Mouse (Mus musculus): ENCODE measurements around the gene Npepl1. TPM values are rescaled to one million over a fixed set of nuclear protein-coding genes. Genes with fewer than 3 reads are reported as not detected.

Npepl1 gene
- polyA plus RNA-seq, 1 experiment from 2014 or later = 63.4 TPM

DNA sequence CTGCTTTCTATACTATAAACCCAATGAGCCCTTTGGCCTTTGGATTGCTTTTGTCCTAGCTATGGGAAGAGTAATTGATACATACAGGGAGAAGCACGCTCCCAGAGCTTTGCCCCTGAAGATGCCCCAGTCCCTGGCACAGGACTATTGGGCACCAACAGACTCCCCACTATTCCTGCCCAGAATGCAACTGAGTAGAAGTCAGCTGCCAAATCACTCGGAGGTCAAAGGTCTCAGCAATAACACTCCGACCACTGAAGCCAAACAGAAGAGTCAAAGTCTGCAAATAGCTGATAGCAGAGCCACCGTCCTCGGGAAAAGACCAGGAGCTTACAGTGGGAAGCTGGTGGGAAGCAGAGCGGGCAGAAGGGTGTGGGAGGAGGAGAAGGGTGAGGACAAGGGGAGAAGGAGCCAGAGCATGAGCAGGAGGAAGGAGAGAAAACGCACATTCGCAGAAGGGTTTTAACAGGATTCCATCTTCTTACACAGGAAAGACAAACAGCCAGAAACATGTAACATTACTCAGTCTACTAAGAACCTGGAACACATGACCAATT lies 22.3 kb downstream of the Npepl1 start:
- WGBS = 85% methylated on average over 8 of the region's 8 CpGs

DNA sequence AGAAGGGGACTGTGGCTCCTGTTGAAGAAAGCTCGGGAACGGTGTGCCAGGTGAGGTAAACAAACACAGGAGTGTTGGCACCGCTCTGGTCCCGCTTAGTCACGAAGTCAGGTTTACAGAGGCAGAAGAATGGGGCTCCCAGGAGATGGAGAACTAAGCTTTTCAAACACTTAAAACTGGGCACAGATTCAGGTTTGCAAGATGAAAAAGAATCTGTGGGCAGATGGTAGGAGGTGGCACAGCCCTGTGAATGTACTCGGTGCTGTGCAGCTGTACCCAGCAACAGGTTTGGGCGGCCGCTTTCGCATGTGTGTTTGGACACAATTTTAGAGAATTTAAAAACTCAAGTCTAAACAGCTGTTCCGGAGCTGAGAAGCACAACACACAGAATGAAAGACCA lies 48.9 kb downstream of the Npepl1 start:
- Histone ChIP-seq H3K27me3 (no peaks in the 10 kb centered on the region), H3K4me2 (replicated peaks) (no peak overlapping the region), H3K9ac (no peak overlapping the region), H3K27ac (no peak overlapping the region), H3K36me3 (no peaks in the 10 kb centered on the region), H3K4me3 (no peak overlapping the region), H3K9me3 (no peaks in the 10 kb centered on the region), H3K4me1 (no peaks in the 10 kb centered on the region)
- 85% methylated on average over 10 of the region's 10 CpGs for WGBS
- no peak for ATAC-seq (ENCODE audit: low FRiP score, low read depth)

More for the DNA sequence above, 22.3 kb downstream of the Npepl1 start:
- no peak for ATAC-seq (ENCODE audit: low FRiP score, low read depth)
- Histone ChIP-seq H3K4me3 (no peak overlapping the region), H3K4me2 (replicated peaks) (no peak overlapping the region), H3K9ac (no peak overlapping the region), H3K27me3 (no peaks in the 10 kb centered on the region), H3K27ac (no peak overlapping the region), H3K9me3 (no peaks in the 10 kb centered on the region), H3K36me3 (no peaks in the 10 kb centered on the region), H3K4me1 (no peaks in the 10 kb centered on the region)

- no peaks in the 10 kb centered on the region for H3K4me1 ChIP-seq
- no peaks in the 10 kb centered on the region for H3K36me3 ChIP-seq
- no peaks in the 10 kb centered on the region for H3K27me3 ChIP-seq
- ATAC-seq (ENCODE audit: low FRiP score, low read depth) = no peak
- no peaks in the 10 kb centered on the region for H3K9me3 ChIP-seq
- no peak overlapping the region for H3K9ac ChIP-seq
- no peak overlapping the region for H3K4me3 ChIP-seq
- H3K4me2 ChIP-seq (replicated peaks) = no peak overlapping the region
- H3K27ac ChIP-seq = no peak overlapping the region
- 80% methylated on average over 3 of the region's 3 CpGs for WGBS
Observed at GRCm38 (mm10) chr2:174160461-174160860, 50.3 kb downstream of the Npepl1 start.

Other genes with a start within 250 kb of the Npepl1 start
- 13.4 and 15.0 TPM in 2 replicates for gene Stx16, start 34.0 kb upstream of the Npepl1 start, polyA plus RNA-seq (2015; fragmentation: Nextera tagmentation; extraction: Ambion mirVana)
- 1,943 and 1,947 TPM in 2 replicates for gene Gnas, start 174.0 kb downstream of the Npepl1 start, polyA plus RNA-seq (2015; fragmentation: Nextera tagmentation; extraction: Ambion mirVana)
- gene Gm20721, start 236.4 kb downstream of the Npepl1 start, polyA plus RNA-seq (2015; fragmentation: Nextera tagmentation; extraction: Ambion mirVana) = 21.5 and 25.3 TPM in 2 replicates